Comparison of ENCODE assay signal across 8 mouse cellular contexts in genomic region chr3:156643710-156644363, GRCm38 (mm10).
DNase-seq lines count a peak whose midpoint lies in the region; ATAC-seq lines count a peak whose summit lies in the region.

No protein-coding gene starts in this region.

- DNase-seq in frontal cortex, postnatal 10 days (ENCODE audit: low spot score in 2 of 2) = no peak
- peak; percentile 7 for DNase-seq in ovary, postnatal 14 days (ENCODE audit: low spot score)
- no peak for DNase-seq in ovary, postnatal 36 days (ENCODE audit: low spot score)
- DNase-seq in c-Kit-positive CD71-positive TER-119-positive erythroid progenitor cells, embryonic 14.5 days (ENCODE audit: low spot score) = peak; percentile 11
- DNase-seq in lung, postnatal 14 days = peak; percentile 42
- DNase-seq in B cell, adult 2 months = no peak

- 0 out of 2 replicates have a peak, but pooled peaks have one; percentile 15 for ATAC-seq in frontal cortex, adult (ENCODE audit: low TSS enrichment)
- peak; percentile 46 for ATAC-seq in inflammation-experienced regulatory T-cells, adult 6 months

Comparison
In these comparisons a context has a peak if more than half of its experiments do, and no peak if none do; other contexts are left out.
1. DNase-seq: peak in ovary, postnatal 14 days (single experiment), c-Kit-positive CD71-positive TER-119-positive erythroid progenitor cells, embryonic 14.5 days (single experiment) and lung, postnatal 14 days (single experiment); none in frontal cortex, postnatal 10 days (0 of 2), ovary, postnatal 36 days (single experiment) and B cell, adult 2 months (0 of 2).